14 mouse cellular contexts compared by ENCODE assay signal in the genomic region with DNA sequence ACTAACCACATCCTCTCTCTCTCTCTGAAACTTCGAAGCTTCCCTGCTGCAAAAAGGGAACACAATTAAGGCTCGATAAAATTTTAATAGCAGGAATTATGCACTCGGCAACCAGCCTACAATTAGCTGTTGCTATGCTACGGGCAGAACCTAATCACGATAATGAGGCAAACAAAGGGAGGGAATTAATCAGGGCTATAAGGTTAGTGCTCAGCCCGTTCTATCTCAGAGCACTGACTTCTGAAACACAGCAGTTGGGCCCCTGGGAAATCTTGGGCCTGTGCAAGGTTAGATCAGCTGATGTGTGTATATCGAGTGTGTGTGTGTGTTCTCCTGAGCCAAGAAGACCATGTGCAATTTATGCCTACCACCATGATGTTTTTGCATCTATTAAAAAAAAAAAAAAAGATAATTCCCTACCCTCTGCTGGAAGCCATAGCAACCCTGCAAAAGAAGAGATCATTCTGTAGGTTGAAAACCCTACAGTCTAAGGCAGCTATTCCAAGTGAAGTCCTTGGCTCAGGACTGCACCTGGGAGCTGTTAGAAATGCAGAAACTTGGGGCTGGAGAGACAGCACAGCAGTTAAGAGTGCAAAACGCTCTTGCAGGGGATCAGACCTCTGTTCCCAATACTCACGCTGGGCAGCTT. TPM values are rescaled to one million over a fixed set of nuclear protein-coding genes. Genes with fewer than 3 reads are reported as not detected.
DNase-seq lines count a peak whose midpoint lies in the region; ATAC-seq and TF ChIP-seq lines count a peak whose summit lies in the region.
"Had no signal": no experiment of that assay in that cellular context is flagged by ENCODE, and none has a peak within 500 bp of the region (broad histone marks: within the 10 kb centered on the region; RNA-seq: fewer than 3 reads in every experiment).

No protein-coding gene starts in this region.

- no peak overlapping the region for H3K4me3 ChIP-seq in layer of hippocampus, adult 2 months
- no peak overlapping the region for H3K4me3 ChIP-seq in forebrain, embryonic 16.5 days (replicated peaks; ENCODE audit: low read length)
- H3K4me3 ChIP-seq in midbrain, embryonic 10.5 days = no peak overlapping the region
- H3K4me3 ChIP-seq: liver, embryonic 13.5 days; megakaryocyte, embryonic 14.5 days; stomach, embryonic 15.5 days had no signal

- H3K9ac ChIP-seq in forebrain, embryonic 16.5 days (replicated peaks; ENCODE audit: low read depth, low read length) = no peak overlapping the region
- H3K9ac ChIP-seq: liver, embryonic 13.5 days; stomach, embryonic 15.5 days had no signal

- WGBS in forebrain, embryonic 16.5 days = 9% methylated on average over 9 of the region's 9 CpGs
- 59% methylated on average over 9 of the region's 9 CpGs for WGBS in midbrain, embryonic 10.5 days

- peak overlapping the region; percentile 87 for H3K27ac ChIP-seq in layer of hippocampus, adult 2 months
- H3K27ac ChIP-seq in forebrain, embryonic 16.5 days (ENCODE audit: low read length) = peak overlapping the region; percentile 74
- peak overlapping the region; percentile 39; the same call in 1 of the 2 replicates for H3K27ac ChIP-seq in midbrain, embryonic 10.5 days (replicated peaks)
- H3K27ac ChIP-seq: liver, embryonic 13.5 days; stomach, embryonic 15.5 days had no signal

- DNase-seq in layer of hippocampus, adult 2 months (ENCODE audit: low spot score in 2 of 2) = peak; percentile 29 to 32
- DNase-seq in layer of hippocampus, postnatal 25 days (ENCODE audit: extremely low spot score in 1 of 2, low spot score in 1 of 2) = no peak
- DNase-seq in midbrain, embryonic 10.5 days (ENCODE audit: low spot score) = no peak
- DNase-seq in telencephalon, adult 2 months (ENCODE audit: low read depth, low spot score) = peak; percentile 61
- DNase-seq in frontal cortex, postnatal 14 days (ENCODE audit: low spot score in 2 of 2) = no peak
- no peak for DNase-seq in spleen, postnatal 14 days (ENCODE audit: low spot score in 2 of 2)
- no peak for DNase-seq in cerebellum, adult 11-12 months
- DNase-seq: adrenal gland, postnatal 36 days; gastrocnemius, postnatal 10 days; heart, postnatal 36 days; liver, embryonic 13.5 days had no signal

- H3K4me2 ChIP-seq in forebrain, embryonic 16.5 days (ENCODE audit: low read length) = peak overlapping the region; percentile 16
- H3K4me2 ChIP-seq: liver, embryonic 13.5 days; stomach, embryonic 15.5 days had no signal

- peak; percentile 91 for ATAC-seq in forebrain, embryonic 16.5 days

- H3K9me3 ChIP-seq in forebrain, embryonic 16.5 days (ENCODE audit: control insufficient read depth, low read length) = no peaks in the 10 kb centered on the region
- H3K9me3 ChIP-seq in midbrain, embryonic 10.5 days (replicated peaks) = no peaks in the 10 kb centered on the region
- H3K9me3 ChIP-seq: liver, embryonic 13.5 days; stomach, embryonic 15.5 days had no signal

- TF ChIP-seq CTCF in layer of hippocampus, adult 2 months (conservative IDR thresholded peaks at IDR 0.05) = no peak

- peaks cover 19% of the 10 kb centered on the region for H3K4me1 ChIP-seq in forebrain, embryonic 16.5 days (replicated peaks; ENCODE audit: control insufficient read depth, insufficient read depth, low read length)
- peaks cover 33% of the 10 kb centered on the region for H3K4me1 ChIP-seq in midbrain, embryonic 10.5 days
- H3K4me1 ChIP-seq: liver, embryonic 13.5 days; megakaryocyte, embryonic 14.5 days had no signal

- H3K27me3 ChIP-seq in forebrain, embryonic 16.5 days (replicated peaks; ENCODE audit: control insufficient read depth, insufficient read depth, low read length) = no peaks in the 10 kb centered on the region
- H3K27me3 ChIP-seq in midbrain, embryonic 10.5 days (ENCODE audit: low read depth, poor library complexity, severe bottlenecking) = 0 out of 2 replicates have a peak, but pooled peaks cover under 1% of the 10 kb centered on the region
- H3K27me3 ChIP-seq: liver, embryonic 13.5 days; stomach, embryonic 15.5 days had no signal

- H3K36me3 ChIP-seq in forebrain, embryonic 16.5 days (ENCODE audit: control insufficient read depth, insufficient read depth) = no peaks in the 10 kb centered on the region
- H3K36me3 ChIP-seq in midbrain, embryonic 10.5 days = no peaks in the 10 kb centered on the region
- H3K36me3 ChIP-seq: liver, embryonic 13.5 days; stomach, embryonic 15.5 days had no signal

RNA-seq across cellular contexts. Expression of a gene that starts 58.9 kb away (rescaled TPM):
- 10 to 100 TPM; 23.9 to 27.5 TPM for total RNA-seq in layer of hippocampus, adult 2 months (2021)
- total RNA-seq in layer of hippocampus, postnatal 25 days (2021) = 10 to 100 TPM; 24.1 to 29.3 TPM
- 22.7 and 22.9 TPM in 2 replicates for polyA plus RNA-seq in forebrain, embryonic 16.5 days (2015; fragmentation: Nextera tagmentation; extraction: Ambion mirVana)
- polyA plus RNA-seq in midbrain, embryonic 10.5 days (2016; fragmentation: Nextera tagmentation; extraction: Ambion mirVana) = 15.8 and 21.0 TPM in 2 replicates

Comparison
In these comparisons a context has a peak if more than half of its experiments do, and no peak if none do; other contexts are left out.
1. DNase-seq: peak in layer of hippocampus, adult 2 months (2 of 2) and telencephalon, adult 2 months (single experiment); none in layer of hippocampus, postnatal 25 days (0 of 2), midbrain, embryonic 10.5 days (single experiment), frontal cortex, postnatal 14 days (0 of 2), spleen, postnatal 14 days (0 of 2) and cerebellum, adult 11-12 months (single experiment).
2. Peak in every context shown above with its lines, with median percentiles within 50 percentile points of each other: H3K27ac ChIP-seq.